ENCODE assay signal across 8 mouse cellular contexts in genomic region chr16:4558384-4558979, GRCm38 (mm10). TPM values are rescaled to one million over a fixed set of nuclear protein-coding genes. Genes with fewer than 3 reads are reported as not detected.
DNase-seq lines count a peak whose midpoint lies in the region; ATAC-seq lines count a peak whose summit lies in the region.

No protein-coding gene starts in this region.

- peak overlapping the region; percentile 90 for H3K27ac ChIP-seq in hindbrain, embryonic 15.5 days (replicated peaks)

- H3K36me3 ChIP-seq in hindbrain, embryonic 15.5 days: no peaks in the 10 kb centered on the region

- H3K4me2 ChIP-seq in hindbrain, embryonic 15.5 days: peak overlapping the region; percentile 85

- H3K4me1 ChIP-seq in hindbrain, embryonic 15.5 days (replicated peaks): peaks cover 26% of the 10 kb centered on the region

- H3K9ac ChIP-seq in hindbrain, embryonic 15.5 days: peak overlapping the region; percentile 62

- peak; percentile 84 for DNase-seq in WW6 (ENCODE audit: low read depth, low spot score)
- peak; percentile 89 for DNase-seq in cerebellum, postnatal 36 days
- peak; percentile 91 to 95 for DNase-seq in frontal cortex, postnatal 36 days (ENCODE audit: low spot score in 2 of 2)
- peak; percentile 90 for DNase-seq in left cerebral cortex, adult 11 months (ENCODE audit: low spot score)
- peak; percentile 95 for DNase-seq in lung, postnatal 36 days
- peak; percentile 91 for DNase-seq in retina, embryonic 14.5 days (ENCODE audit: low spot score)
- peak; percentile 88 to 91 for DNase-seq in thymus, postnatal 36 days

- peak; percentile 89 for ATAC-seq in hindbrain, embryonic 15.5 days (ENCODE audit: low FRiP score, low read depth)

- H3K27me3 ChIP-seq in hindbrain, embryonic 15.5 days: no peaks in the 10 kb centered on the region

- H3K9me3 ChIP-seq in hindbrain, embryonic 15.5 days: no peaks in the 10 kb centered on the region

- WGBS in hindbrain, embryonic 15.5 days: 0% methylated on average over 38 of the region's 38 CpGs

- H3K4me3 ChIP-seq in hindbrain, embryonic 15.5 days: peak overlapping the region; percentile 58

RNA-seq across cellular contexts. Expression of gene Tfap4, which starts 1.2 kb away (rescaled TPM):
- 7.2 and 8.2 TPM in 2 replicates for polyA plus RNA-seq in hindbrain, embryonic 15.5 days (2015; fragmentation: Nextera tagmentation; extraction: Ambion mirVana)

RNA-seq across cellular contexts. Expression of gene Srl, which starts 16.9 kb away (rescaled TPM):
- 21.4 and 22.9 TPM in 2 replicates for polyA plus RNA-seq in hindbrain, embryonic 15.5 days (2015; fragmentation: Nextera tagmentation; extraction: Ambion mirVana)

RNA-seq across cellular contexts. Expression of gene Glis2, which starts 36.0 kb away (rescaled TPM):
- polyA plus RNA-seq in hindbrain, embryonic 15.5 days (2015; fragmentation: Nextera tagmentation; extraction: Ambion mirVana): 17.0 and 19.7 TPM in 2 replicates

Comparison
In these comparisons a context has a peak if more than half of its experiments do, and no peak if none do; other contexts are left out.
1. Peak in every context shown above with its lines: DNase-seq, ATAC-seq, H3K4me3 ChIP-seq and H3K27ac ChIP-seq.